Mouse (Mus musculus) common myeloid progenitor, adult 5-6 weeks (primary cell): Measurements from ENCODE around the gene Nox3. TPM values are rescaled to one million over a fixed set of nuclear protein-coding genes. Genes with fewer than 3 reads are reported as not detected.

ENCODE experiments used
- ATAC-seq: replicated peaks from 2 replicates; pipeline ENCODE4 v1.8.0; 2016; ENCODE audit warnings: low read depth, mild to moderate bottlenecking, moderate TSS enrichment, inconsistent platforms; ENCODE audit not compliant: poor library complexity, severe bottlenecking
- total RNA-seq: library from RNA; stranded (forward); fragments of 200-1000, 187-1606 nt; gene quantifications from 2 replicates; pipeline ENCODE4 v1.2.3, GENCODE M21; 2017

Gene Nox3
- total RNA-seq, 1 experiment from 2014 or later, result not detected

- ATAC-seq, result no peak
Observed at GRCm38 (mm10) chr17:3610928-3611780, 84.9 kb downstream of the Nox3 start.

DNA sequence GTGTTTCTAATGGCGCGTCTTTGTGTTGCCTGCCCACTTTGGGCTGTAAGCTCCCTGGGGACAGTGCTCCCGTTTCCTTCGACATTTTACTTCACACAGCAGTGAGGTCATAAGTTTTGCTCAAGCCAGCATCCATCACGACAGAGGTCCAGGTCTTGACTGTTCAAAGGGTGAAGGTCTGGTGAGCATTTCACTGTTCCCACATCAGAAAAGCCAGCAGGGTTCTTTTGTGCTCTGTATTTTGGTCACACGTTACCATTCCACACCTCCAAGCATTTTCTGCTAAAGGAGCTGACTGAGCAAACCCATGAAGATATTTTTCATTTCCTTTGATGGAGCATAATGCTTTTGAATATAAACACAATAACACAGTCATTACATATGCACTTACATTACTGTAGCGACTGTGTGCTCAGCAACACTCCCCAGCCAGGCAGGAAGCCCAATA is 85.7 kb downstream of the Nox3 start:
- no peak for ATAC-seq

DNA sequence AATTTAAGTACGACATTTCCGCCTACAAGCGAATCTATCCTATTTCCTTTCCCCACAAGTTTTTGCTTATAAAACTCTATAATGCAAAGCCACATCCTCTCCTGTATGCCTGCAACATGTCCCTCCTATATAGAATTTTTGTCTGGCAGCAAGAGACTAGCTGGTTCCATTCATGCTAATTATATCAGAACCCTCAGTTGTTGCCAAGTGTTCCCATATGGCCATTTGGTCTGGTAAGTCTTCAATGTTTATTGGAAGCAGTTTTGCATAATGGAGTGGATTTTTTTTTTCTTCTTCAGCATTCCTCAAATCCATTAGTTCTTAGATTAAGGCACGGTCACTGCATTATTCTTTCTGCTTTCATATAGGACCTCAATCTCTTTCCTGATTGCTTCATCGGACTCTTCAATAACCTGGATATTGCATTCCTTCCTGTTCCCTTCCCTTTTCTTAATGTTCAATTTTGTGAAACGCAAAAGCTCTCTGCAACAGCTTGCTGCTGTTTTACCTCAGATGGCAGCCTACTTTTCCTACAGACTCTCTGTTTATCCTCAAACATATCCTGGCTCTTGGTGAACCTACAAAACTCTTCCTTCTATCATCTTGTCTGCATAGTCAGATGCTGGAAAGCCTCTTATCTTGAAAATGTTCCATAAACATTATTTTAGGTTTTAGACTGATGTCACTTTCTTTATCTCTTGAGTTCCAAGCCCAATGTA is 92.9 kb downstream of the Nox3 start:
- no peak for ATAC-seq

DNA sequence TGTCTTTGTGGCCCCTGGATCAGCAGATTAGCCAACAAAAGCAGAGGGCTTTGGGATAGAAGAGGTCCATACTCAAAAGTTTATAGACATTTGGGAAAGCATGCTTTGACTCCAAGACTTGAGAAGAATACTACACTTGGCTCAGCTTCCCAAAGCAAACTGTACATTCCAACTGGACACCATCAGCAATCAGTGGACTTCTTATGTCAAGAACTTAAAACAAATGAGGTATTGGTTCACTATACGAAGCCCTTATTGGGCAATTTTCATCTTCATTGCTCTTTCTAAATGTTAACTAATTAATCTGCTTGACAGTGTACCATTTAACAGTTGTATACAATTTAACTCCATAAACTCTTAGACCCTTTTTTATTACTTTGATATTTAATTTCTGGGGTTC is 97.7 kb downstream of the Nox3 start:
- ATAC-seq, result no peak

DNA sequence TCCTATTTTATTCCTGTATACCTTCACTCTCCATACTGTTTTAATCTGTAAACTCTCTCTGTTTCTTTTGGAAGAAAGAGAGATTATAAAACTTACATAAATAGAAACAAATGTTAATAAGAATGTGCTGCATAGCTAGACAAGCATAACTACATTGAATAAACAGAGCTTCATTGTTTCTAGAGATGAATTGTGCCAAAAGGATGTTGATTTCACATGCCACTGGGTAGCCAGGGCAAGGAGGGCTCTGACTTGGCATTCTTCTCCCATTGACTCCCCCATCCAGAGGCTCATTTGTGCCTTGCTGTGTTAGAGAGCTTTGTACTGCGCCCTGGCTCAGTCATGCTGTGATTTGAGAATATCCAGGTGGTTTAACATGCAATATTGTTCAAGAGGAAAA is 98.2 kb downstream of the Nox3 start:
- no peak for ATAC-seq

DNA sequence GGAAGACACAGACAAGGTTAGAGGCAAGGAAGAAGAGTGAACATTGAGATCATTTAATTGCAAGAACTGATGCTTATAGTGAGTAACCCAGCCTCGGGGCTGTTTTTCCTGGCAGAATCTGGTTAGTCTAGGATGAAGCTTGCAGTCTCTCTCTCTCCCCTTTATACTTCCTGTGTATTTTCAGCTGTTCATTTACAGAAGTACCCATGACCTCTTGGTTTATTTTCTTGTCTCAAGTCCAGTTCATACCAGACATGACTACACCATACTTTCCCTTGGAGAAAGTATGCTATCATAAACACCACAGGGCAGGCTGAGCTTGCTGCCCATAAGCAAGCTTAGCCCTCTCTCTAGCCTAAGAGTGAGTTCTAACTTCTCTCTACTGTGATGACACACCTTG is 98.9 kb downstream of the Nox3 start:
- no peak for ATAC-seq

Other genes starting within 250 kb of the Nox3 start
- not detected in 2 replicates for gene Cldn20, start 163.7 kb downstream of the Nox3 start, total RNA-seq
- gene Tfb1m, start 138.5 kb downstream of the Nox3 start, total RNA-seq, result 11.6 and 16.2 TPM in 2 replicates